Mouse (Mus musculus) layer of hippocampus, adult 2 months (tissue): Measurements from ENCODE around the gene Evc2. TPM values are rescaled to one million over a fixed set of nuclear protein-coding genes. Genes with fewer than 3 reads are reported as not detected.
A peak's percentile ranks its signal among the peaks of the same experiment; 100 is the strongest.

Source experiments
- DNase-seq, 2 experiments: peaks; one replicate each; pipeline ENCODE4 v3.0.0; 2022; ENCODE audit warnings: low spot score in 2 of 2
- H3K27ac ChIP-seq: fragments of 200-600 bp; 2 replicates; pipeline ENCODE4 v1.8.1; 2022
- H3K4me3 ChIP-seq: fragments of 200-600 bp; 2 replicates; pipeline ENCODE4 v1.8.1; 2022; ENCODE audit warnings: mild to moderate bottlenecking
- CTCF ChIP-seq: fragments of 200-600 bp; conservative IDR thresholded peaks from 2 replicates; pipeline ENCODE4 v1.8.1; 2022; ENCODE audit warnings: antibody characterized with exemption, mild to moderate bottlenecking, moderate library complexity
- long read RNA-seq, 2 experiments: library from polyadenylated mRNA; stranded (forward); transcript quantifications; one replicate each; pipeline ENCODE4 v2.0.0; 2021; ENCODE audit warnings: borderline mapping rate in 2 of 2
- total RNA-seq, 2 experiments: library from RNA; stranded (reverse); gene quantifications; 2 replicates each; pipeline ENCODE4 v1.2.3; 2021

Evc2 gene
- 10 to 100 TPM; 26.0 to 27.4 TPM for total RNA-seq
- long read RNA-seq, experiment 1, full-length matches to known transcripts, result 18 of 35 reads
- long read RNA-seq, experiment 1, partial matches to known transcripts, result 5 of 35 reads
- long read RNA-seq, experiment 1, other reads (novel, unspliced or antisense), result 12 of 35 reads
- long read RNA-seq, experiment 2, full-length matches to known transcripts, result 15 of 42 reads
- long read RNA-seq, experiment 2, partial matches to known transcripts, result 6 of 42 reads
- long read RNA-seq, experiment 2, other reads (novel, unspliced or antisense), result 21 of 42 reads

GRCm38 (mm10) chr5:37338288-37338687, at the start of gene Evc2:
Gene Evc2, plus strand, starts transcription at chr5:37338499.
- Histone ChIP-seq H3K4me3 (peak within 1 kb of the TSS; percentile 72), H3K27ac (peak within 1 kb of the TSS; percentile 81)
- peak; percentile 72 to 85 for DNase-seq
- TF ChIP-seq CTCF, result peak; percentile 56

GRCm38 (mm10) chr5:37289236-37289635, 49.1 kb upstream of the Evc2 start:
- DNase-seq, result peak; percentile 61 to 65
- peak; percentile 94 for TF ChIP-seq CTCF
- peak overlapping the region; percentile 46; the same call in 1 of the 2 replicates for H3K27ac ChIP-seq
- H3K4me3 ChIP-seq, result no peak overlapping the region

GRCm38 (mm10) chr5:37290983-37291382, 47.3 kb upstream of the Evc2 start:
- TF ChIP-seq CTCF, result peak; percentile 85
- H3K4me3 ChIP-seq, result no peak overlapping the region
- no peak overlapping the region for H3K27ac ChIP-seq
- no peak for DNase-seq

GRCm38 (mm10) chr5:37296717-37297116, 41.6 kb upstream of the Evc2 start:
- Histone ChIP-seq H3K4me3 (no peak overlapping the region), H3K27ac (no peak overlapping the region)
- DNase-seq, result no peak
- TF ChIP-seq CTCF, result no peak

DNA sequence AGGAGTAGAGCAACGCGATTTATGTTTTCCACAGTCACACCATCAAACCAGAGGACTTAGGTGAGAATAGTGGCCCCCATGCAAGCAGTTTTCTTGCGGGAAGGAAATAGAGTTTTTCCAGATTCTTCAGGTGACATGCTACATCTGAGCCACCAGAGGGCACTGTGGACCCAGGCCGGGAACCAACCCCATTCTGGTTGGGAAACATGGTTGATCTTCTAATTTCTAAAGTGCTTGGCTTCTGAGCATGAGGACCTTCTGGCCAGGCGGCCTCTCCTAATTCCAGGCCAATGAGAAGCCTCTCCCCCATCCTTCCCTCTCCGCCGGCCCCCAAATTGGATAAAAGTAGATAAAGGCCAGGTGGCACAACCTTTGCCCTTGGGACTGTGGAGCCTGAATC, 39.9 kb upstream of the Evc2 start:
- TF ChIP-seq CTCF, result peak; percentile 90
- Histone ChIP-seq H3K4me3 (no peak overlapping the region), H3K27ac (no peak overlapping the region)
- DNase-seq, result peak in 1 of 2 experiments; percentile 55

GRCm38 (mm10) chr5:37310026-37310425, 28.3 kb upstream of the Evc2 start:
- no peak overlapping the region for H3K4me3 ChIP-seq
- no peak for TF ChIP-seq CTCF
- DNase-seq, result no peak
- H3K27ac ChIP-seq, result no peak overlapping the region

DNA sequence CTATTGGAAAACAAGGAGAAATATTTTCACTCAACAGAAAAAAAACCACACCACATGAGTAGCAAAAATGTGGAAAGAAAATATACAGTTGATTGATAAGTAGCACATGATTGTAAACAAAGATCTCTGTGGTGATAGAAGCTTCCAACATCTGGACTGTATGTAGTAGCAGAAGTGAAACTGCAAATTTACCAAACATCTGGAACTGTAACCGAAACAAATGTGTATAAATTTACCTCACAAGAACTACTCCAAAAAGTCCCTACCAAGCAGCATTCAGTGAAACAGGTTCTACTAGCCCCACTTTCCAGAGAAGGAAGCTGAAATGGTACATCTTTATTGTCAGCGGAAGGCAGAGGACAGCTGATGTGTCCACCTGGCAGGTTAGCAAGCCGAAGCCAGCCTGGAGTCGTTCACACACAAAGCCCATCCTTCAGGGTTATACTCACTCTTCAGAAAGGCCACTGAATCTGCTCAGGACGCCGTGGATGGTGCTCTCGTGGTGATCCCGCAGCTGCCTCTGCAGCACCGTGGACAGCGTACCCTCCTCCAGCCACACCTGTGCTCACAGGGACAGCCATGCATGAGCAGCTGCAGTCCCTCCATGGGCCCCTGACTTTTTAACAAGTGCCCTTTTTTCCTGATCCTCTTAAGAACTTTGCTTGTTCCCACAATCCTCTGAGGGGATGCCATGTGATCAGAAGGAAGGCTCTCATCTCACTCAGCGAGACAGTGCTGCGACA, 25.1 kb upstream of the Evc2 start:
- Histone ChIP-seq H3K4me3 (no peak overlapping the region), H3K27ac (no peak overlapping the region)
- DNase-seq, result no peak
- TF ChIP-seq CTCF, result no peak

GRCm38 (mm10) chr5:37318715-37319114, 19.6 kb upstream of the Evc2 start:
- TF ChIP-seq CTCF, result no peak
- Histone ChIP-seq H3K27ac (no peak overlapping the region), H3K4me3 (no peak overlapping the region)
- no peak for DNase-seq

- DNase-seq, result peak; percentile 45 to 64
- H3K4me3 ChIP-seq, result no peak overlapping the region
- H3K27ac ChIP-seq, result 0 out of 2 replicates have a peak overlapping the region, but pooled peaks have one; percentile 61
- TF ChIP-seq CTCF, result no peak
Measured at GRCm38 (mm10) chr5:37320174-37320573, 18.1 kb upstream of the Evc2 start.

DNA sequence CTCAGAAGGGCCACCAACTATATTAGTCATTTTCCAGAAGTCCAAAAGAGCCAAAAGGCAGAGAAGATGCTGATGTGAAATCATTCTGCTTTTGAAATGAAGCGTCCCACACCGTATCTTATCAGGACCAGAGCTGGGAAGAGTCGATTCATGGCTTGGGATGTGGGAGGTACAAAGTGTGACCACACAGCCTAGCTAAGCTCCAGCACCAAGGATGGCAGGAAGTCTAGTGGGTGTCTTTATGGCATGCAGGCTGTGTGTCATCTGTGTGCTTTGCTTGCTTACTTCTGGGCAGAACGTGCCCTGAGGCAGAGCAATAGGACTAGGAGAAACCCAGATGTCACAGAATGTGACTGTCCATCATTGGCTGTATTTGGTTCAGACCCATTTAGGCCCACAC, 17.5 kb upstream of the Evc2 start:
- Histone ChIP-seq H3K4me3 (no peak overlapping the region), H3K27ac (peak overlapping the region; percentile 61; the same call in 1 of the 2 replicates)
- TF ChIP-seq CTCF, result no peak
- no peak for DNase-seq

- no peak overlapping the region for H3K27ac ChIP-seq
- no peak for DNase-seq
- no peak for TF ChIP-seq CTCF
- H3K4me3 ChIP-seq, result no peak overlapping the region
Measured at GRCm38 (mm10) chr5:37326675-37327074, 11.6 kb upstream of the Evc2 start.

- no peak for TF ChIP-seq CTCF
- DNase-seq, result no peak
- Histone ChIP-seq H3K4me3 (no peak overlapping the region), H3K27ac (no peak overlapping the region)
Measured at GRCm38 (mm10) chr5:37330449-37331132, 7.7 kb upstream of the Evc2 start.

DNA sequence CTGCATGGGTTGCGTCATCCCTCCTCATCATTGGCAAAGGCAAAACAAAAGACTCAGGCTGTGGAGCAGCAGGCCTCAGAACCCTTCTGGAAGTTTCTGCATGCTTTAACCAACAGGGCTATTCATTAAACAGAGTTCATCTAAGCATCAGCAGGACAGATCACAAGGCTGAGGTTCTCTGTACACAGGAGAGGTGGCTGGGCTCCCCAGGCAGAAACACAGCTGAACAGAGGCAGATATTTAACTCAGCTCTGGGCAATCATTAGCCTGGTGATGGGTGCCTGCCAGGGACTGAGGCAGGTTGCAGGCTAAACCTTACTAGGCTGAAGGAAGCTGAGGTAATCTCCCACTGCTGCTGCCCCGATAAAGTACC, 7.2 kb upstream of the Evc2 start:
- no peak overlapping the region for H3K27ac ChIP-seq
- no peak overlapping the region for H3K4me3 ChIP-seq
- DNase-seq, result no peak
- TF ChIP-seq CTCF, result no peak

DNA sequence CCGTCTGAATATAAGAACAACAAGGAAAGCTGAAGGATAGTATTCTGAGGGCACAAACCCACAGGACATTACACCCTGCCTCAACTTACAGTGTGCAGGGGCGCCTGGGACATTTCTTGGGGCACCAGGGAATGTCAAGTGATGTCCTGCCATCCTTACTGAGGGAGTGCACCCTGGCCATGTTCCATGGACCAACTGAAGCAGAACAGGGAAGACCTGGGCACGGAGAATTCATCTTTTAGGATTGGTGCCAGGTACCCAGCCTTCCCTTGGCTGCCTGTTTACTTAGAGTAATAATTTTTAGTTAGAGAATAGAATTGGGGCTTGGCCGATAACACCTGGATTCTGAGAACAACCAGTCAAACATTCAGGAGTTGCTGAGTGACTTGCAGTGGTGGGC, 6.2 kb upstream of the Evc2 start:
- Histone ChIP-seq H3K27ac (no peak overlapping the region), H3K4me3 (no peak overlapping the region)
- TF ChIP-seq CTCF, result no peak
- DNase-seq, result no peak
